Mouse (Mus musculus): Measurements from ENCODE around the gene Sf3b6. TPM values are rescaled to one million over a fixed set of nuclear protein-coding genes. Genes with fewer than 3 reads are reported as not detected.
"Not testable (repeated sequence)": the region's sequence is repeated elsewhere in the genome, so short reads cannot be mapped to it uniquely, and the experiment has no call there.

The Sf3b6 gene
- polyA plus RNA-seq, 1 experiment from 2014 or later, result 371 TPM

DNA sequence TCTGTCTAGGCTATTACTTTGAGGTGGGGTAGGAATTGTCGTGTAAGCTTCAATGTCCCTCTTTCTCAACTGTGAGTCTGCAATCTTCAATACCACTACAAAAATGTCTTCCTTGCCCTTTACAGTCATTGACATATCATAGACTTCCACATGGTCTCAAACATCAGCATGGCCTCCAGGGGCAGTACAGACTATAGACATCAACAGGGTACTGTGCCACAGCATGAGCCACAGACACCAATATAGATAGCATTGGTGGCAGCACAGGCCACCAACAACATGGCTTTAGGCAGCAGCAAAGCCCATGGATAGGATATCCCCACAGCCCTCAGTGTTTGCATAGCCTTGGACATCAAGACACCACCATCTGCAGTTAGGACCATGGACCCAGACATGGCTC lies 36.1 kb upstream of the Sf3b6 start:
- no peak overlapping the region for H3K9ac ChIP-seq (replicated peaks; ENCODE audit: low read length)
- no peaks in the 10 kb centered on the region for H3K9me3 ChIP-seq (replicated peaks; ENCODE audit: control insufficient read depth, low read length)
- 86% methylated on average over 1 of the region's 1 CpGs for WGBS
- H3K27me3 ChIP-seq (ENCODE audit: control insufficient read depth, insufficient read depth, low read length), result no peaks in the 10 kb centered on the region
- no peak overlapping the region for H3K27ac ChIP-seq (replicated peaks; ENCODE audit: low read depth, low read length)
- H3K4me3 ChIP-seq (ENCODE audit: low read depth, low read length), result no peak overlapping the region
- no peak for DNase-seq (ENCODE audit: low spot score)
- H3K36me3 ChIP-seq (replicated peaks; ENCODE audit: control insufficient read depth, insufficient read depth, low read depth, low read length), result no peaks in the 10 kb centered on the region
- no peaks in the 10 kb centered on the region for H3K4me1 ChIP-seq (ENCODE audit: control insufficient read depth, insufficient read depth, low read length)
- H3K4me2 ChIP-seq (ENCODE audit: low read depth, low read length), result no peak overlapping the region
- no peak for ATAC-seq (replicated peaks; ENCODE audit: insufficient number of reproducible peaks, low FRiP score, low TSS enrichment, low read depth)

DNA sequence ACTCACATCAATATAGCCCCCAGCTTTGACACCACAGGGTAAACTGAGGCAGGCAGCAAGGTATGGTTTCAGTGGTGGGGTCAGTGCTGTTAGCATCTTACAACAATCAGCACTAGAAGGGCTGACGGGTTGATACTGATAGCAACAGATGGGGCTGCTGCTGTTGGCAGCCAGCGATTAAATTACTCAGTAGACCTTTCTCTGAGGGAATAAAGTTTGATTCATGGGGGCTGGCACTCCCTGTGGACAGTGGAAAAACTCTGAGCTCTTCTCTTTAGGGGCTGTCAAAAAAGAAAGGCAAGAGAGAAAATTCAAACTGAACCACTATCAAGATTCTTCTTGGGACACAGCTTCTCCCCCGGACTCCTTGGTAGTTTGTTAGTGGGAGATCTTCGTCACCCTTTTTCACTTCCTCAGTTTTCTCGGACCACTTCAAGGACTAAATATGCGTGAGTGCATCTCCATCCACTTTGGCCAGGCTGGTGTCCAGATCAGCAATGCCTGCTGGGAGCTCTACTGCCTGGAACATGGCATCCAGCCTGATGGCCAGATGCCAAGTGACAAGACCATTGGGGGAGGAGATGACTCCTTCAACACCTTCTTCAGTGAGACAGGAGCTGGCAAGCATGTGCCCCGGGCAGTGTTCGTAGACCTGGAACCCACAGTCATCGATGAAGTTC lies 35.5 kb upstream of the Sf3b6 start:
- H3K4me1 ChIP-seq (ENCODE audit: control insufficient read depth, insufficient read depth, low read length); DNase-seq (ENCODE audit: low spot score); H3K36me3 ChIP-seq (replicated peaks; ENCODE audit: control insufficient read depth, insufficient read depth, low read depth, low read length); H3K9ac ChIP-seq (replicated peaks; ENCODE audit: low read length); H3K27me3 ChIP-seq (ENCODE audit: control insufficient read depth, insufficient read depth, low read length); H3K4me3 ChIP-seq (ENCODE audit: low read depth, low read length); H3K9me3 ChIP-seq (replicated peaks; ENCODE audit: control insufficient read depth, low read length); H3K27ac ChIP-seq (replicated peaks; ENCODE audit: low read depth, low read length); H3K4me2 ChIP-seq (ENCODE audit: low read depth, low read length); ATAC-seq (replicated peaks; ENCODE audit: insufficient number of reproducible peaks, low FRiP score, low TSS enrichment, low read depth): not testable (repeated sequence)
- WGBS, result 93% methylated on average over 9 of the region's 9 CpGs

DNA sequence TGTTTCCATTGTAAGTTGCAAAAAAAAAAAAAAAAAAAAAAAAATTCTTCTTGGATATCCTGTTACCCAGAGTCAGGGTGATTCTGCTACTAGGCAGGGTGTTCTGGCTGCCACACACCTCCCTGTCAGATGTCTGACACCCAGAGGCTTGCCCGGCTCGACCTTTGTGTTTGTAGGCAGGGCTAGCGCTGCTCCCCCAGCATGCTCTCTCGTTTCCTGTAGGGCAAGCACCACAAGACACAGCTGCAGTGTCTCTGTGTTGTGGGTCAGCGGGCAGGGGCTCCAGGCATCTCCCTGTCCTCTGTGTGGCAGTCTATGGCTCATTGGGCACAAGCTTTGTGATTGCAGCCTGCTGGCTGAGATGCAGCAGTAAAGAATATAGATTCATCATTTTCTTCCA lies 33.7 kb upstream of the Sf3b6 start:
- Histone ChIP-seq H3K4me1 (ENCODE audit: control insufficient read depth, insufficient read depth, low read length) (no peaks in the 10 kb centered on the region), H3K9me3 (replicated peaks; ENCODE audit: control insufficient read depth, low read length) (no peaks in the 10 kb centered on the region)

DNA sequence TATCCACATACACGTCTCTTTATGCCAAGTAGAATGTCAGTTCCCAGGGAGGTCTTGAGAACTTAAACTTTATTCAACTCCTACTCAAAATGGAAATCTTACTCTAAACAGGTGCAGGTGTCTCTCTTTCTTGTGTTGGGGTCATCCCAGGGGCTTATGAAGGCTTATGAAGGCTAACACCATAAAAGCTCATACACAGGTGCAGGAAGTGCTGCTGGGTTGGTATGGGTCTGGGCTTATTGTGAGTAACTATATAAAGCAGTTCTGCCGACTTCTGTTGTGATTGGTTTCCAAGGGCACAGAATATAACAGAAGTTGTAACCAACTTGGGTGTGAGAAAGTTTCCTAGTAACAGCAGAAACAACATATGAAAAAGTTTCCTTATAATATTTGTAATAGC lies 32.9 kb upstream of the Sf3b6 start:
- ATAC-seq (replicated peaks; ENCODE audit: insufficient number of reproducible peaks, low FRiP score, low TSS enrichment, low read depth) (no peak), DNase-seq (ENCODE audit: low spot score) (no peak)
- H3K36me3 ChIP-seq (replicated peaks; ENCODE audit: control insufficient read depth, insufficient read depth, low read depth, low read length), result no peaks in the 10 kb centered on the region
- H3K27me3 ChIP-seq (ENCODE audit: control insufficient read depth, insufficient read depth, low read length), result no peaks in the 10 kb centered on the region
- H3K4me1 ChIP-seq (ENCODE audit: control insufficient read depth, insufficient read depth, low read length), result no peaks in the 10 kb centered on the region
- H3K27ac ChIP-seq (replicated peaks; ENCODE audit: low read depth, low read length), result no peak overlapping the region
- no peak overlapping the region for H3K4me2 ChIP-seq (ENCODE audit: low read depth, low read length)
- no peak overlapping the region for H3K9ac ChIP-seq (replicated peaks; ENCODE audit: low read length)
- no peak overlapping the region for H3K4me3 ChIP-seq (ENCODE audit: low read depth, low read length)
- no peaks in the 10 kb centered on the region for H3K9me3 ChIP-seq (replicated peaks; ENCODE audit: control insufficient read depth, low read length)
- 73% methylated on average over 2 of the region's 2 CpGs for WGBS

More for the DNA sequence above, 33.7 kb upstream of the Sf3b6 start:
- DNase-seq (ENCODE audit: low spot score) (no peak), ATAC-seq (replicated peaks; ENCODE audit: insufficient number of reproducible peaks, low FRiP score, low TSS enrichment, low read depth) (no peak)
- Histone ChIP-seq H3K4me3 (ENCODE audit: low read depth, low read length) (no peak overlapping the region), H3K9ac (replicated peaks; ENCODE audit: low read length) (no peak overlapping the region), H3K4me2 (ENCODE audit: low read depth, low read length) (no peak overlapping the region; the same call in 1 of the 2 replicates), H3K27me3 (ENCODE audit: control insufficient read depth, insufficient read depth, low read length) (no peaks in the 10 kb centered on the region), H3K36me3 (replicated peaks; ENCODE audit: control insufficient read depth, insufficient read depth, low read depth, low read length) (no peaks in the 10 kb centered on the region), H3K27ac (replicated peaks; ENCODE audit: low read depth, low read length) (no peak overlapping the region)
- 36% methylated on average over 5 of the region's 5 CpGs for WGBS

DNA sequence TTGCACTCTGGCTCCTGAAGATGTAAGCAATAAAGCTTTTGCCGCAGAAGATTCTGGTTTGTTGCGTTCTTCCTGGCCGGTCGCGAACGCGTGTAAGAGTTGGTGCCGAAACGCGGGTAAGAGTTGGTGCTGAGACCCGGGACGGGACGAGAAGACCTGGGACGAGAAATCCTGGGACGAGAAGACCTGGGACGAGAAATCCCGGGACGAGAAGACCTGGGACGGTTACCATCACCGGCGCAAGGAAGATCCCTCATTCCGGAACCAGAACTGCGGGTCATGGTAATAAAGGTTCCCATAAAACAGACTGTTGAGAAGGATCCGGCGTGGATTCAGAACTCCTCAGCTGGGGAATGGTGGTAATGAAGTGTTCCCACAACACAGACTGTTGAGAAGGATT lies 29.2 kb upstream of the Sf3b6 start:
- 91% methylated on average over 25 of the region's 25 CpGs for WGBS
- not testable (repeated sequence) for H3K4me3 ChIP-seq (ENCODE audit: low read depth, low read length); H3K4me2 ChIP-seq (ENCODE audit: low read depth, low read length); DNase-seq (ENCODE audit: low spot score); ATAC-seq (replicated peaks; ENCODE audit: insufficient number of reproducible peaks, low FRiP score, low TSS enrichment, low read depth); H3K36me3 ChIP-seq (replicated peaks; ENCODE audit: control insufficient read depth, insufficient read depth, low read depth, low read length); H3K27ac ChIP-seq (replicated peaks; ENCODE audit: low read depth, low read length); H3K9ac ChIP-seq (replicated peaks; ENCODE audit: low read length); H3K27me3 ChIP-seq (ENCODE audit: control insufficient read depth, insufficient read depth, low read length); H3K4me1 ChIP-seq (ENCODE audit: control insufficient read depth, insufficient read depth, low read length); H3K9me3 ChIP-seq (replicated peaks; ENCODE audit: control insufficient read depth, low read length)

DNA sequence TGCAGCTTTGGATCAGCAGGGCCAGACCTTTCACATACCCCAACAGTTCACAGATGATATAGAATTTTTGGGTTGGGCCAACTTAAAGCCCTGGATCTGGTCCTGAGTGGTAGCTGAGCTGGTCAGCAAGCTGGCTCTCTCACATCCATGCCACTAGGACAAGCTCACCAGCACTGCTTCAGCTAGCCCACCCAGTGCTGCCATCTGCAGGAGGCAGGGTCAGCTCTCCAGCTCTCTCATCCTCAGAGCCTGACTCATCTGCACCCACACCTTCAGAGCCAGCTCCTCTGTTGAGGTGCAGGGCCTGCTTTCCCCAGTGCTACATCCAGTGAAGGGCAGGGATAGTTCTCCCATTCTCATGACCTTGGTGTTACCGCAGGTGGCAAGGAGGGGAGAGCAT lies 23.6 kb upstream of the Sf3b6 start:
- WGBS, result 67% methylated on average over 1 of the region's 1 CpGs
- H3K27me3 ChIP-seq (ENCODE audit: control insufficient read depth, insufficient read depth, low read length), result no peaks in the 10 kb centered on the region
- no peak for ATAC-seq (replicated peaks; ENCODE audit: insufficient number of reproducible peaks, low FRiP score, low TSS enrichment, low read depth)
- H3K4me3 ChIP-seq (ENCODE audit: low read depth, low read length), result no peak overlapping the region
- no peak overlapping the region for H3K9ac ChIP-seq (replicated peaks; ENCODE audit: low read length)
- no peaks in the 10 kb centered on the region for H3K36me3 ChIP-seq (replicated peaks; ENCODE audit: control insufficient read depth, insufficient read depth, low read depth, low read length)
- DNase-seq (ENCODE audit: low spot score), result no peak
- no peaks in the 10 kb centered on the region for H3K4me1 ChIP-seq (ENCODE audit: control insufficient read depth, insufficient read depth, low read length)
- H3K27ac ChIP-seq (replicated peaks; ENCODE audit: low read depth, low read length), result no peak overlapping the region
- H3K4me2 ChIP-seq (ENCODE audit: low read depth, low read length), result no peak overlapping the region
- no peaks in the 10 kb centered on the region for H3K9me3 ChIP-seq (replicated peaks; ENCODE audit: control insufficient read depth, low read length)

DNA sequence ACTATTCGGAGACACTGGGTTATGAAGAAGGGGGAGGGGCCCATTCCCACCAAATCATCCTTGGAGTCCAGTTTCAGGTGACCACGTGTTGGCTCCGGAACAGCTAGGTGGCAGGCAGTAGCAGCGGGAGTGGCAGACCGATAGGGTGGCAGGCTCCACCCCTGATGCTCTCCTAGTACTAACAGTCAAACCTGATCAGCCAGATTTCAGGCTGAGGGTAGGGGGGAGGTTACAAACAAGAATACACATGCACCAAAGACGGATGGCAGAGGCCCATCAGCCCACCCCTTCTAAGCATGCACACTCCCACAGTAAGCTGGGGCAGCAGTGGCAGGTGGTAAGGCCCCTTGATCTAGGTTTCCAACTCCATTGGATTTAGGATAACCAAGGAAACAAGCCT lies 19.9 kb upstream of the Sf3b6 start:
- H3K4me2 ChIP-seq (ENCODE audit: low read depth, low read length); H3K4me1 ChIP-seq (ENCODE audit: control insufficient read depth, insufficient read depth, low read length); H3K27ac ChIP-seq (replicated peaks; ENCODE audit: low read depth, low read length); H3K9ac ChIP-seq (replicated peaks; ENCODE audit: low read length); H3K36me3 ChIP-seq (replicated peaks; ENCODE audit: control insufficient read depth, insufficient read depth, low read depth, low read length); H3K9me3 ChIP-seq (replicated peaks; ENCODE audit: control insufficient read depth, low read length); H3K27me3 ChIP-seq (ENCODE audit: control insufficient read depth, insufficient read depth, low read length); H3K4me3 ChIP-seq (ENCODE audit: low read depth, low read length); ATAC-seq (replicated peaks; ENCODE audit: insufficient number of reproducible peaks, low FRiP score, low TSS enrichment, low read depth): not testable (repeated sequence)
- WGBS, result 75% methylated on average over 6 of the region's 6 CpGs
- DNase-seq (ENCODE audit: low spot score), result peak; percentile 13

DNA sequence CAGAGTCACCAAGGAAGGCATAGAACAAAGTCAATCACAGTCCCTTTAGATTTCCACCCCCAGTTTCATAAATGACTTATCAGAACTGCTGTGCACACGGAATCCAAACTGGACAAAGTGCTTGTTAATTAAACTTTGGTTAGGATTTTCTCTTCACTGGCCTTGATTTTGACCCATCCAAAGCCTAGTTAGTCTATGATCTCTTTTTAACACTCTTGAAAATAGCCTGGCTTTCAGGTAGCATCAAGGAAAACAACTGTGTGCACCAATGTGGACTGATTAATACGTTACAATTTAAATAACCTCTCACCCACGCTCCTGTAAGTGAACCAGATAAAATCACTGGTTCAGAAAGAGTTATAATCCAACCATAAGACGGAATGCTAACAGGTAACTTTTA lies 6.3 kb upstream of the Sf3b6 start:
- ATAC-seq (replicated peaks; ENCODE audit: insufficient number of reproducible peaks, low FRiP score, low TSS enrichment, low read depth) (no peak), DNase-seq (ENCODE audit: low spot score) (no peak)
- H3K9ac ChIP-seq (replicated peaks; ENCODE audit: low read length), result no peak overlapping the region
- no peak overlapping the region for H3K4me3 ChIP-seq (ENCODE audit: low read depth, low read length)
- no peaks in the 10 kb centered on the region for H3K4me1 ChIP-seq (ENCODE audit: control insufficient read depth, insufficient read depth, low read length)
- H3K27me3 ChIP-seq (ENCODE audit: control insufficient read depth, insufficient read depth, low read length), result no peaks in the 10 kb centered on the region
- H3K27ac ChIP-seq (replicated peaks; ENCODE audit: low read depth, low read length), result no peak overlapping the region
- no peaks in the 10 kb centered on the region for H3K36me3 ChIP-seq (replicated peaks; ENCODE audit: control insufficient read depth, insufficient read depth, low read depth, low read length)
- WGBS, result 75% methylated on average over 4 of the region's 4 CpGs
- no peaks in the 10 kb centered on the region for H3K9me3 ChIP-seq (replicated peaks; ENCODE audit: control insufficient read depth, low read length)
- no peak overlapping the region for H3K4me2 ChIP-seq (ENCODE audit: low read depth, low read length)

Data from embryonic facial prominence, embryonic 11.5 days (tissue).